Mouse (Mus musculus) mesoderm, embryonic 11.5 days (tissue): Measurements from ENCODE around the gene Flnc.
"Not testable (repeated sequence)": the region's sequence is repeated elsewhere in the genome, so short reads cannot be mapped to it uniquely, and the experiment has no call there.

Source experiments
- DNase-seq: peaks from one replicate; pipeline ENCODE4 v3.0.0-alpha.2; 2012; ENCODE audit warnings: low read depth, low spot score

Flnc gene

GRCm38 (mm10) chr6:29433038-29433803, at the start of gene Flnc:
Gene Flnc (plus strand): TSS chr6:29433256.
- peak; percentile 48 for DNase-seq

DNA sequence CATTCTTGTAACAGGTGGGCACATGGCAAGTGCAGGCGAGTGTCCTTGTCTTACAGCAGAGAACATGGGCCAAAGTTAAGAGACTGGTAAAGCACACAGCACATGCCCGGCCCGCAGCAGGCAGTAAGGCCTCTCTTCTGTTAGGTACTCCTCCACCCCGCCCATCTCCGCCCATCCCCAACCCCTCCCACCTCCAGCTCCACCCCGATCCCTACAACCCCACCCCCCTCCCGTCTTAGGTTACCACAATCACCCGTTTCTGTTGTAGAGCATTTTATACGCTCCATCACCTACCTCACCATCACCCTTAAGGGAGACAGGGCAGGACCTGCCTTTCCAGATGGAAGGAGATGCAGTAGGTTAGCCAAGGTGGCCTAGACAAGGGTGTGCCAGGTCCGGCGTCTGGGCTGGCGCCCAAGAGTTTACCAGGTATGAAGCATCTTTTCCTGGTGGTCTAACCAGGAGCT, 45.0 kb upstream of the Flnc start, which contains the start of gene Opn1sw:
TSS of gene Opn1sw (minus strand) at position 417 of the 467 bp plus-strand sequence.
- DNase-seq: peak; percentile 59

- DNase-seq: peak; percentile 56
Observed at GRCm38 (mm10) chr6:29388606-29389080, 44.4 kb upstream of the Flnc start.

- DNase-seq: no peak
Observed at GRCm38 (mm10) chr6:29389425-29389824, 43.6 kb upstream of the Flnc start.

DNA sequence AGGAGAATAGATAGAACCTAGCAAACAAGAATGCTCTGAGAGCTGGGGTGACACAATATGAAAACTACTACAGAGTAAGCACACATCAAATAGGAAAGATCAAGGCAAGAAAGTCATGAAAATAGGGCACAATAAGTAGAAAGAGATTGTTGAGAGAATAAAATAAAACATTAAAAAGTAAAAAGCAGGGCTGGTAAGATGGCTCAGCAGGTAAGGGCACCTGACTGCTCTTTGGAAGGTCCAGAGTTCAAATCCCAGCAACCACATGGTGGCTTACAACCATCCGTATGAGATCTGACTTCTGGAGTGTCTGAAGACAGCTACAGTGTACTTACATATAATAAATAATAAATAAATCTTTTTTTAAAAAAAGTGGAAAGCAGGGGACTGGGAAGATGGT, 42.6 kb upstream of the Flnc start:
- not testable (repeated sequence) for DNase-seq

GRCm38 (mm10) chr6:29391241-29391640, 41.8 kb upstream of the Flnc start:
- not testable (repeated sequence) for DNase-seq

DNA sequence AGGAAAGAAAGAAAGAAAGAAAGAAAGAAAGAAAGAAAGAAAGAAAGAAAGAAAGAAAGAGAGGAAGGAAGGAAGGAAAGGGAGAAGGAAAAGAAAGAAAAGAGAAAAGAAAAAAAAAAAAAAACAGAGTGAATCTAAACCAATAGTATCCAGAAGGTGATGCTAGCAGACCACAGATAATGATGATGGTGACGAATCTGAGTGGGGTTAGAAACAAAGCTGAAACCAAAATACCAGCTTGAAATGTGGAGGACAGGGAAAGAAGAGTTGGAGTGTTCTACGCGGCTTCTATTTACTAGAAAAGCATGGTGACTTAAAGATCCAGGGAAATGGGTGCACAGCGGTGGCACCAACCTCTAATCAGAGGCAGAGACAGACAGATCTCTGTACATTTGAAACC, 41.3 kb upstream of the Flnc start:
- DNase-seq: no peak

DNA sequence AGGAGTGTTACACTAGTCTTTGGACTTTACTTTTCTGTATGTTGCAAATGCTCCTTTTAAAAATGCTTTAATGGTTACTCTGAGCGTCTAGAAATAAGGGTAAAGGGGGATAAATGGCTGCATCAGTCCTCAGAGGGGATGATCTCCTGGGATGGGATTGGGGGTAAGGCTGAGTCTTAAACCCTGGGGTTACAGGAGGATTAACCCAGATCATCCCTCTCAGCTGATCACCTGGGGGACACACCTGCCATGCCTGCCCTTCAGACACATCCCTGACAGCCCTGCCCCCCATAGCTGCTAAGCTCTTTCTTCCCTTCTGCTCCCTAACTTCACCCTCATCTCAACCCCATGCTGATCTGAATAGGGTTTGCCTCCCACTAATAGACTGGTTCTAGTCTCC, 38.8 kb upstream of the Flnc start:
- no peak for DNase-seq

- DNase-seq: peak; percentile 67
Observed at GRCm38 (mm10) chr6:29395910-29396713, 36.9 kb upstream of the Flnc start, which contains the start of gene Ccdc136. Gene Ccdc136 (plus strand): TSS chr6:29396309.

DNA sequence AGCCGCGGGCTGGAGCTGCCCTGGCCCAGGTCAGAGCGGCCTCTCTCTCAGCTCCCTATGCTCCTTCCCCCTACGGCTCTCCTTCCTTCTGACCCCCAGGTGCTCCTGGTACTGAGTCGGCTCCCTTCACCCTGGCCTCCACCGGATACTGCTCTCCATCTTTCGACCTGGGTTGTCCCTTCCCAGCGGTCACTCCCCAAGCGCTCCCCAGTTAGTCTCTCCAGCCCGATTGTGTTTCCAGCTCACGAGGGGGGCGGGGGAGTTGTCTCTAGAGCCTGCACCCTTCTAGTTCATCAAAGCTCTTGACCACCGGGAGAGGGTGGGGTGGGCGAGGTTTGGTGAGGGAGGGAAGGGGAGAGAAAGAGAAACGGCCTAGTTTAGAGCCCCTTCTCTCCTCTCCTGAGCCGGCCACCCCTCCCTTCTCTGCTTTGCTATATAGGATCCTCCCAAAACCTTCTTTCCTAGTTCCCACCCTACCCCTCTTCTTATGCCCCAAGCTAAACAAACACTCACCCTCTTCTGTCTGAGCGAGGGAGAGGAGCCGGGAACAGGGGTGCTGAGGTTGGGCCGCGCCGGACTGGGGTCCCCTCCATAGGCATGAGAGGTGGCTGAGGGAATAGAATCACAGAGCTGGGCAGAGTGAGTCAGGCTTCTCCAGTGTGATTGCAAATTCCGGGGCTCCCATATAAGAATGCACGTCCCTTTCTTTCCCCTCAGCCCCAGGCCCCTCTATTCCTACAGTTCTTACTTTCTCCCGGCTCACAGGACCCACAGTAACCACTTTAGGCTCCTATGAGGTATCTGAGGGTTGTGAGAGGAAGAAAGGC, 36.1 kb upstream of the Flnc start:
- no peak for DNase-seq

- no peak for DNase-seq
Observed at GRCm38 (mm10) chr6:29397575-29397974, 35.5 kb upstream of the Flnc start.

GRCm38 (mm10) chr6:29399851-29400250, 33.2 kb upstream of the Flnc start:
- no peak for DNase-seq

DNA sequence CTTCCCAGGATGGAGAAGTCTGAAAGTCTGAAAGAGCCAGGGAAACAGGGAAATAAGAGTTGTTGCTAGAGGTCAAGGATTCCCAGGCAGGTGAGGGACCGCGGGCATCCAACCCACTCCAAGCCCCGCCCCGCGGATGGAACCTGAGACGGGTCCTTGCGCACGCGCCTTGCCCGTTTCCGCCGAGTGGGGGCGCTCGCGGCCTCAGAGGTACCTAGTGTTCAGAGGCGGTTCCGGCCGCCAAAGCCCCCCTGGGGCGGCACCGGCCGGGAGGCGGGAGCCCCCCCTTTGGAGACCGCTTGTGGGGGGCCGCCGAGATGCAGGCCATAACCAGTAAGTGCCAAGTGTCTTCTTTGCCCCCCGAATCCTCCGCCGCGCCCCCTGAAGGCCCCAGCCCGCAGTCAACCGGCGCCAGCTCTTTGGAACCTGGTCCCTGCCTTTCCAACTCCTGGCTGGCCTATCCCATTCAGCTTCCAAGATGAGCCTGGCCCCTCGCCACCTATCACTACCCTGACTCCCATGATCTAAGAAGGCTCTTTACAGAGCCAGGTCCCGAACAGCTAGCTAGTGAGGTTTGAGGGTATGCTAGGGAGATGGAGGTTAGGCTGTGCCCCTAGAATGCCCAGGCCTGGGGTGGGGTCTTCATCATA, 30.2 kb upstream of the Flnc start:
- no peak for DNase-seq

DNA sequence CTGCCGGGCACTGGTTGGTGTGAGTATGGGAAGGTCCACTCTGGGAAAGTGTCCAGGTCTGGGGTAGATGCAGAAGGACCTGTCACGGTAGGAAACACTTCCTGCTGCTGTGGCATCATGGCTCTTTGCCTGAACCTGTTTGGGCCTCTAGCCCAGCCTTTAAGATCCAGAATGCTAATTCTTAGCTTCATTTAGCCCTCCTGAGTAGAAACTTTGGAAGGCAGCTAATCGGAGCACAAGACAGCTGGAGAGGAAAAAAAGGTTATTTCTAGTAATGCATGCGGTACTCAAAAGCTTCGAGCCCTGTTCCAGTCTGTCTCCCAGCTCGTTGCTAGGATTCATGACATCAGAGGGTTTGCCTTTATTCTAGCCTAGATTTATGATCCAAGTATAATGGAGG, 26.6 kb upstream of the Flnc start:
- DNase-seq: no peak

- no peak for DNase-seq
Observed at GRCm38 (mm10) chr6:29415446-29415845, 17.6 kb upstream of the Flnc start.

GRCm38 (mm10) chr6:29420596-29420995, 12.5 kb upstream of the Flnc start:
- DNase-seq: no peak

- DNase-seq: no peak
Observed at GRCm38 (mm10) chr6:29425118-29425517, 7.9 kb upstream of the Flnc start.

GRCm38 (mm10) chr6:29426331-29426730, 6.7 kb upstream of the Flnc start:
- DNase-seq: no peak

DNA sequence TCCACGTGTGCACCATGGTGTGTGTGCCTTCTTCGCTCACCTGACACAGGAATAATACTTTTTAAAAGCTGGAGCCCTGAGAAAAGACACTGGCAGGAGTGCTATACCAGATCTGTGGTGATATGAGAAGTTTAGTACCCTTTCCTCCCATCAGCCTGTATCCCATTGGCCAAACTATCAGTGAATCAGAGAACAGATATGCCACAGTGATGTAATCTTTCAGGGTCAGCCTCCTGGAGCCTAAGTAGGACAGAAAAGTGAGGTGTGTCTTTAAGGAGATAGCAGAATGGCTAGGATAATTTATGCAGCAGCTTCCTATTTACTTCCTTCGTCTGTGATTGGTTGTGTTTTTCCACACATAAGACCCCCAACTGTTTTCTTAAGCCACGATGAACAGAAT, 4.9 kb upstream of the Flnc start:
- no peak for DNase-seq

DNA sequence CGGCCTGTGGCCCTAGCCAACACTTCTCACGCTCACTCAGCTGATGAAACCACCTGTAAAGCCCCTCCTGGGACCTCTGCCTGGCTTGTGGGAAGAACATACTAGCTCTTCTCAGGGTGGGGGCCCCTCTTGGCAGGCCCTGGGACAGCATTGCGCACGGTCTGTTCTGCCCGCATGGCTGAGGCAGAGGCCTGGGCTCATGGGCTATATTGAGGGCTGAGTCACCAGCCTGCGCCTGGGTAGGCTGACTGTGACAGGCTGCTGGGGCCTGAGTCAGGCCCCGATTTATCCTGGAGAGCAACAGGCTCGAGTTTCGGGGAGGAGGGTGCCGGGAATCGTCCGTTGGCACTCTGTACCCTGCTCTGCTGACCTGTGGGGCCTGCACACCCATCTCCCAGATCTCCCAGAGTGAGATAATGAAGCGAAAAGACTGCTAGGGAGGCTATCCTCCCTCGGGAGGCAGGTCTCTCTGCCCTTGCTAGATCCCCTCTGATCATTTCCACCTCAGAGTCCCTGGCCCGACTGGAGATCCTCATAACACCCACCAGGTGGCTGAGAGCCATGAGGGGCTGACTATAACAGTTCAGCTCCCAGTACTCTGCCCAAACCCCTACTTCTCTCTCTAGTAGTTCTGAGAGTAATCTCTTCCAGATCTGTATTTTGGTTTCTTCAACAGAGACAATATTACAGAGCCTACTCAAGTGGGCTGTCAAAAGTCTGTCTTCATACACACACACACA, 2.2 kb upstream of the Flnc start:
- DNase-seq: peak; percentile 23
